Mouse (Mus musculus) kidney, adult 2 months (tissue): Measurements from ENCODE around the gene Ppp1r9a. TPM values are rescaled to one million over a fixed set of nuclear protein-coding genes. Genes with fewer than 3 reads are reported as not detected.

Source experiments
- DNase-seq: peaks from one replicate; pipeline ENCODE4 v3.0.0; 2021
- H3K27ac ChIP-seq: fragments of 200-500 bp; 2 replicates; pipeline ENCODE4 v1.5.1; 2012; ENCODE audit warnings: low read depth, low read length, control low read depth, inconsistent platforms; ENCODE audit not compliant: insufficient read depth
- H3K27me3 ChIP-seq: fragments of 200-500 bp; replicated peaks from 2 replicates; pipeline ENCODE4 v1.6.1; 2012; ENCODE audit warnings: mild to moderate bottlenecking, moderate library complexity, low read length, inconsistent platforms; ENCODE audit not compliant: control insufficient read depth, insufficient read depth
- H3K36me3 ChIP-seq: fragments of 200-500 bp; 2 replicates; pipeline ENCODE4 v1.6.1; 2012; ENCODE audit warnings: mild to moderate bottlenecking, moderate library complexity, low read length, inconsistent platforms; ENCODE audit not compliant: control insufficient read depth, insufficient read depth
- H3K4me1 ChIP-seq: fragments of 200-500 bp; 2 replicates; pipeline ENCODE4 v1.6.1; 2011; ENCODE audit warnings: low read length; ENCODE audit not compliant: control insufficient read depth, insufficient read depth
- H3K4me3 ChIP-seq: fragments of 200-500 bp; 2 replicates; pipeline ENCODE4 v1.5.1; 2011; ENCODE audit warnings: mild to moderate bottlenecking, low read depth, low read length, control low read depth; ENCODE audit not compliant: insufficient read depth
- CTCF ChIP-seq: fragments of 200-500 bp; conservative IDR thresholded peaks from 2 replicates; pipeline ENCODE4 v1.5.1; 2011; ENCODE audit warnings: low read depth, mild to moderate bottlenecking, control low read depth, low read length, moderate library complexity, mixed read lengths; ENCODE audit not compliant: insufficient read depth, insufficient read length
- POLR2A ChIP-seq: fragments of 200-500 bp; IDR thresholded peaks from one replicate; pipeline ENCODE4 v1.6.1; 2011; ENCODE audit warnings: low read depth, low read length, control low read depth
- WGBS: fragments of 180-500 bp; shearing (Covaris S2); methylation state at CpG from one replicate; pipeline ENCODE4 v1.1.7; 2018; 5-methylcytosine and 5-hydroxymethylcytosine counted together
- polyA plus RNA-seq: library from polyadenylated mRNA; depleted of rRNA; stranded (reverse); fragments of >200 nt; gene quantifications from 2 replicates; pipeline ENCODE4 v1.2.3, GENCODE M21; 2012

Gene Ppp1r9a
- polyA plus RNA-seq, 1 experiment, result 3.0 TPM

- Histone ChIP-seq H3K4me1 (no peaks in the 10 kb centered on the region), H3K27me3 (no peaks in the 10 kb centered on the region), H3K4me3 (no peak overlapping the region), H3K27ac (no peak overlapping the region), H3K36me3 (no peaks in the 10 kb centered on the region)
- WGBS, result 43% methylated on average over 6 of the region's 6 CpGs
- DNase-seq, result peak; percentile 51
- TF ChIP-seq POLR2A, result no peak
- no peak for TF ChIP-seq CTCF
Observed at GRCm38 (mm10) chr6:5136046-5136445, 233.3 kb downstream of the Ppp1r9a start.

- Histone ChIP-seq H3K36me3 (no peaks in the 10 kb centered on the region), H3K27me3 (no peaks in the 10 kb centered on the region), H3K27ac (no peak overlapping the region), H3K4me1 (no peaks in the 10 kb centered on the region), H3K4me3 (no peak overlapping the region)
- TF ChIP-seq CTCF (no peak), POLR2A (no peak)
- DNase-seq, result no peak
- WGBS, result 54% methylated on average over 12 of the region's 12 CpGs
Observed at GRCm38 (mm10) chr6:5138875-5139631, 236.3 kb downstream of the Ppp1r9a start.

- Histone ChIP-seq H3K27me3 (no peaks in the 10 kb centered on the region), H3K27ac (no peak overlapping the region), H3K4me1 (no peaks in the 10 kb centered on the region), H3K4me3 (no peak overlapping the region), H3K36me3 (no peaks in the 10 kb centered on the region)
- TF ChIP-seq POLR2A (no peak), CTCF (no peak)
- 53% methylated on average over 9 of the region's 9 CpGs for WGBS
- DNase-seq, result no peak
Observed at GRCm38 (mm10) chr6:5139666-5140065, 236.9 kb downstream of the Ppp1r9a start.

GRCm38 (mm10) chr6:5147488-5148142 lies 244.9 kb downstream of the Ppp1r9a start:
- 84% methylated on average over 13 of the region's 13 CpGs for WGBS
- no peaks in the 10 kb centered on the region for H3K27me3 ChIP-seq

GRCm38 (mm10) chr6:5149941-5150340 lies 247.2 kb downstream of the Ppp1r9a start:
- no peak for TF ChIP-seq CTCF
- no peak for TF ChIP-seq POLR2A
- 76% methylated on average over 2 of the region's 2 CpGs for WGBS

More at GRCm38 (mm10) chr6:5147488-5148142, 244.9 kb downstream of the Ppp1r9a start:
- DNase-seq, result no peak
- Histone ChIP-seq H3K4me1 (no peaks in the 10 kb centered on the region), H3K4me3 (no peak overlapping the region), H3K27ac (no peak overlapping the region), H3K36me3 (no peaks in the 10 kb centered on the region)
- TF ChIP-seq CTCF (no peak), POLR2A (no peak)

GRCm38 (mm10) chr6:5151171-5151570 lies 248.5 kb downstream of the Ppp1r9a start:
- WGBS, result 61% methylated on average over 4 of the region's 4 CpGs
- no peaks in the 10 kb centered on the region for H3K4me1 ChIP-seq
- TF ChIP-seq POLR2A (no peak), CTCF (no peak)
- no peak overlapping the region for H3K4me3 ChIP-seq
- H3K27me3 ChIP-seq, result no peaks in the 10 kb centered on the region
- H3K36me3 ChIP-seq, result no peaks in the 10 kb centered on the region
- H3K27ac ChIP-seq, result no peak overlapping the region
- no peak for DNase-seq

More at GRCm38 (mm10) chr6:5149941-5150340, 247.2 kb downstream of the Ppp1r9a start:
- Histone ChIP-seq H3K4me1 (no peaks in the 10 kb centered on the region), H3K27me3 (no peaks in the 10 kb centered on the region), H3K27ac (no peak overlapping the region), H3K36me3 (no peaks in the 10 kb centered on the region), H3K4me3 (no peak overlapping the region)
- DNase-seq, result no peak

GRCm38 (mm10) chr6:5152185-5152584 lies 249.5 kb downstream of the Ppp1r9a start:
- no peaks in the 10 kb centered on the region for H3K4me1 ChIP-seq
- H3K27ac ChIP-seq, result no peak overlapping the region
- no peaks in the 10 kb centered on the region for H3K27me3 ChIP-seq
- DNase-seq, result no peak
- TF ChIP-seq CTCF (no peak), POLR2A (no peak)
- no peak overlapping the region for H3K4me3 ChIP-seq
- no peaks in the 10 kb centered on the region for H3K36me3 ChIP-seq
- WGBS, result 94% methylated on average over 2 of the region's 2 CpGs
